Mouse (Mus musculus): ENCODE data around the gene Trim14. TPM values are rescaled to one million over a fixed set of nuclear protein-coding genes. Genes with fewer than 3 reads are reported as not detected.
A peak's percentile ranks its signal among the peaks of the same experiment; 100 is the strongest.

Trim14 gene
- polyA plus RNA-seq, 1 experiment from 2014 or later, result 14.8 TPM

- WGBS, result 28% methylated on average over 1 of the region's 1 CpGs
- peak overlapping the region; percentile 95 for H3K27ac ChIP-seq (ENCODE audit: low read length)
Observed at GRCm38 (mm10) chr4:46553864-46554263, 17.9 kb upstream of the Trim14 start.

DNA sequence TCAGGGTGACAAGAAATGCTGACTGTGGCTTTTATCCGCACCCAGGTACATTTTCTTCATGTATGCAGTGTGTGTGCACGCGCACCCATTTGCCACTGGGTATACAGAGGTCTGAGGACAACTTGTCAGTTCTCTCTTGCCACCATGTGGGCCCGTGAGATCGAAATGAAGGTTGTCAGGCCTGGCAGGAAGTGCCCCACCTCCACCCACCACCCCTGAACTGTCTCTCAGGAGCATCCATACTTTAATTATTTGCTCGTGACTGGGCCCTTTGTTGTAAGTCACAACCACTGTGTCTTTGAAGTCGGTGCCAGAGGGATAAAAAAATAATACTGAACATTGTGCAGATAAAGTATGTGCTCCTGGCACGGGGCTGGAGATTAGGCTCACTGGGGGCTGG, 14.5 kb upstream of the Trim14 start:
- H3K4me3 ChIP-seq (ENCODE audit: low read length), result no peak overlapping the region
- no peaks in the 10 kb centered on the region for H3K9me3 ChIP-seq (ENCODE audit: control insufficient read depth, low read length)
- H3K36me3 ChIP-seq (ENCODE audit: control insufficient read depth, insufficient read depth, low read length), result peaks cover 1% of the 10 kb centered on the region; the same call in 1 of the 2 replicates
- WGBS, result 70% methylated on average over 8 of the region's 8 CpGs
- 0 out of 2 replicates have a peak overlapping the region, but pooled peaks have one; percentile 10 for H3K9ac ChIP-seq (ENCODE audit: low read depth, low read length)
- H3K4me1 ChIP-seq (ENCODE audit: control insufficient read depth, insufficient read depth, low read length), result peaks cover 17% of the 10 kb centered on the region
- H3K27ac ChIP-seq (ENCODE audit: low read length), result no peak overlapping the region
- no peak overlapping the region for H3K4me2 ChIP-seq (ENCODE audit: low read depth, low read length)
- no peak for ATAC-seq
- H3K27me3 ChIP-seq (replicated peaks; ENCODE audit: control insufficient read depth, insufficient read depth, low read length), result no peaks in the 10 kb centered on the region

More at GRCm38 (mm10) chr4:46553864-46554263, 17.9 kb upstream of the Trim14 start:
- Histone ChIP-seq H3K36me3 (ENCODE audit: control insufficient read depth, insufficient read depth, low read length) (no peaks in the 10 kb centered on the region), H3K4me1 (ENCODE audit: control insufficient read depth, insufficient read depth, low read length) (peaks cover 29% of the 10 kb centered on the region), H3K27me3 (replicated peaks; ENCODE audit: control insufficient read depth, insufficient read depth, low read length) (no peaks in the 10 kb centered on the region), H3K9me3 (ENCODE audit: control insufficient read depth, low read length) (no peaks in the 10 kb centered on the region), H3K9ac (ENCODE audit: low read depth, low read length) (no peak overlapping the region), H3K4me2 (ENCODE audit: low read depth, low read length) (no peak overlapping the region), H3K4me3 (ENCODE audit: low read length) (no peak overlapping the region)
- ATAC-seq, result peak; percentile 68

DNA sequence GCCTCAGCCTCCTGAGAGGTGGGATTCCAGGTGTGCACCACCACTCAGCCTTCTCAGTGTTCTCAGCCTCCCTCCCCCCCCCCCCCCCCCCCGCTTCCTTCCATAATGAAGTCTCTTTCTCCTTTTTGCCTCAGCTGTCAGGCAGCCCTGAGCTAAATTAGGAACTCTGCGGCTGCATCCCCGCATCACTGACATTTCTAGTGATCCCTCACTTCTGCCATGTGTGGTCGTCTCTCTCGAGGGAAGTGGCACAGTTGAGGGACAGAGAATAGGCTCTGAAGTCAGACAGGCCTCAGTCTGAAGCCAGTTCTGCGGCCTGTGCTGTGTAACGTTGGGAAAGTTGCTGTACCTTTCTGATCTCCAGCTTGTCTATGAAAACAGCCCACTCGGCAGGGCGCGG, 14.0 kb upstream of the Trim14 start:
- Histone ChIP-seq H3K4me2 (ENCODE audit: low read depth, low read length) (no peak overlapping the region), H3K36me3 (ENCODE audit: control insufficient read depth, insufficient read depth, low read length) (peaks cover 4% of the 10 kb centered on the region; the same call in 1 of the 2 replicates), H3K27me3 (replicated peaks; ENCODE audit: control insufficient read depth, insufficient read depth, low read length) (no peaks in the 10 kb centered on the region), H3K9me3 (ENCODE audit: control insufficient read depth, low read length) (no peaks in the 10 kb centered on the region), H3K4me3 (ENCODE audit: low read length) (no peak overlapping the region), H3K9ac (ENCODE audit: low read depth, low read length) (0 out of 2 replicates have a peak overlapping the region, but pooled peaks have one; percentile 10), H3K27ac (ENCODE audit: low read length) (no peak overlapping the region), H3K4me1 (ENCODE audit: control insufficient read depth, insufficient read depth, low read length) (peaks cover 13% of the 10 kb centered on the region)
- ATAC-seq, result no peak
- WGBS, result 84% methylated on average over 10 of the region's 10 CpGs

GRCm38 (mm10) chr4:46546709-46547108, 10.8 kb upstream of the Trim14 start:
- Histone ChIP-seq H3K9me3 (ENCODE audit: control insufficient read depth, low read length) (no peaks in the 10 kb centered on the region), H3K36me3 (ENCODE audit: control insufficient read depth, insufficient read depth, low read length) (peaks cover 4% of the 10 kb centered on the region; the same call in 1 of the 2 replicates), H3K4me2 (ENCODE audit: low read depth, low read length) (no peak overlapping the region), H3K4me3 (ENCODE audit: low read length) (no peak overlapping the region), H3K27ac (ENCODE audit: low read length) (no peak overlapping the region), H3K27me3 (replicated peaks; ENCODE audit: control insufficient read depth, insufficient read depth, low read length) (no peaks in the 10 kb centered on the region), H3K9ac (ENCODE audit: low read depth, low read length) (no peak overlapping the region), H3K4me1 (ENCODE audit: control insufficient read depth, insufficient read depth, low read length) (0 out of 2 replicates have a peak, but pooled peaks cover 2% of the 10 kb centered on the region)
- 51% methylated on average over 6 of the region's 6 CpGs for WGBS
- ATAC-seq, result no peak

- Histone ChIP-seq H3K4me3 (ENCODE audit: low read length) (no peak overlapping the region), H3K27ac (ENCODE audit: low read length) (no peak overlapping the region), H3K9me3 (ENCODE audit: control insufficient read depth, low read length) (no peaks in the 10 kb centered on the region), H3K4me2 (ENCODE audit: low read depth, low read length) (no peak overlapping the region), H3K4me1 (ENCODE audit: control insufficient read depth, insufficient read depth, low read length) (0 out of 2 replicates have a peak, but pooled peaks cover 2% of the 10 kb centered on the region), H3K36me3 (ENCODE audit: control insufficient read depth, insufficient read depth, low read length) (peaks cover 4% of the 10 kb centered on the region; the same call in 1 of the 2 replicates), H3K27me3 (replicated peaks; ENCODE audit: control insufficient read depth, insufficient read depth, low read length) (no peaks in the 10 kb centered on the region), H3K9ac (ENCODE audit: low read depth, low read length) (no peak overlapping the region)
- 17% methylated on average over 9 of the region's 9 CpGs for WGBS
- ATAC-seq, result peak; percentile 80
Observed at GRCm38 (mm10) chr4:46545498-46545897, 9.6 kb upstream of the Trim14 start.

GRCm38 (mm10) chr4:46544313-46544712, 8.4 kb upstream of the Trim14 start:
- Histone ChIP-seq H3K4me1 (ENCODE audit: control insufficient read depth, insufficient read depth, low read length) (0 out of 2 replicates have a peak, but pooled peaks cover 2% of the 10 kb centered on the region), H3K9ac (ENCODE audit: low read depth, low read length) (no peak overlapping the region), H3K4me2 (ENCODE audit: low read depth, low read length) (no peak overlapping the region), H3K27ac (ENCODE audit: low read length) (no peak overlapping the region), H3K4me3 (ENCODE audit: low read length) (no peak overlapping the region), H3K36me3 (ENCODE audit: control insufficient read depth, insufficient read depth, low read length) (peaks cover 4% of the 10 kb centered on the region; the same call in 1 of the 2 replicates), H3K9me3 (ENCODE audit: control insufficient read depth, low read length) (no peaks in the 10 kb centered on the region), H3K27me3 (replicated peaks; ENCODE audit: control insufficient read depth, insufficient read depth, low read length) (no peaks in the 10 kb centered on the region)
- 23% methylated on average over 1 of the region's 1 CpGs for WGBS
- ATAC-seq, result no peak

DNA sequence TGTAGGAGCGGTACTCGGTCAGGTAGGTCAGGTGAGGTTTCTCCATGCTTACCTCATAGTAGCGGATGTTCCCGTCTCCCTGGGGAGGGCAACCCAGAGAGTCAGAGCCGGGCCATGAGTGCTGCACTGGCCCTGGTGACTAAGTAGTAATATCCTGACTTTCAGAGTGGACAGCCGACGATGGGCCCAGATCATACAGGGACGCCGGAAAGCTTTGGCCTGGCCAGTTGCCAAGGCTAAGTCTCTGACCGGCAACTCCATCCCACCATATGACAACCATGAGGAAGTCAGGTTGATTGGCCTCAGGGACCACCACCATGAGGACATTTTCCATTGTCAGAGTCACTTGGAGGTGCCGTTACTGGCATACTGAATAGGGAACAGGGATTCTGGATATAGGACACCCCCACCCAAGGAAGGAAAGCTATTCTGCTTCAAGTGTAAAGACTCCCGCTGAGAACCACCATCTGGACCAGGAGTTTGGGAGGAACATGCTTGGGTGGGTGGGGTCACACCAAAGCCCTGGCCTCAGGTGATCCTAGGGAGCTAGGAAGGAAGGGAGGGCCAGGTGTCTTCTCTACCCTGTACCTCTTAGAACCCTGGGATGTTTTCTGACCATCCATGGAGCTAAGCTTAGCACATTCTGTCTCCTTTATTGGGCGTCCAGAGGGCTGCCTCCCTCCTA, 7.6 kb upstream of the Trim14 start:
- Histone ChIP-seq H3K4me3 (ENCODE audit: low read length) (no peak overlapping the region), H3K36me3 (ENCODE audit: control insufficient read depth, insufficient read depth, low read length) (peaks cover 4% of the 10 kb centered on the region; the same call in 1 of the 2 replicates), H3K9ac (ENCODE audit: low read depth, low read length) (no peak overlapping the region), H3K9me3 (ENCODE audit: control insufficient read depth, low read length) (no peaks in the 10 kb centered on the region), H3K27ac (ENCODE audit: low read length) (no peak overlapping the region), H3K4me2 (ENCODE audit: low read depth, low read length) (no peak overlapping the region), H3K4me1 (ENCODE audit: control insufficient read depth, insufficient read depth, low read length) (no peaks in the 10 kb centered on the region), H3K27me3 (replicated peaks; ENCODE audit: control insufficient read depth, insufficient read depth, low read length) (no peaks in the 10 kb centered on the region)
- ATAC-seq, result no peak
- 89% methylated on average over 13 of the region's 13 CpGs for WGBS

DNA sequence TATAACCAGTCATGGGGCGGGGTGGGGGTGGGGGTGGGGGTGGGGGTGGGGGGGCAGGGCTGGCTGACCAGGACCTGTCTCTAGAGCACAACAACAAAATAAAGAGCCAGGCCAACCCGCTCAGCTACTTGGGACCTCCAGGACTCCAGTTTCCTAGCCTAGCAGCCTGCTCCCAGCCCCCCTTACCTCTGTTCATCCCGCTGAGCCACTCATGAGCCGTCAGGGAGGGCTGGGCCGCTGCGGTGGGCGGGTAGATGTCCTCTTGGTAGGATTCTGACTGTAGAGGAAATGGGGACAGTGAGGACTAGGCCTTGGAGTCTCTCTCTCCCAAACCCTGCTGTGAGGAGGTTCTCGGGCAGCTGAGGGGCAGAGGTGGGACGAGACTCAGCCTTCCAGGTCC, 5.8 kb upstream of the Trim14 start:
- no peak overlapping the region for H3K27ac ChIP-seq (ENCODE audit: low read length)
- 49% methylated on average over 9 of the region's 9 CpGs for WGBS
- H3K4me1 ChIP-seq (ENCODE audit: control insufficient read depth, insufficient read depth, low read length), result no peaks in the 10 kb centered on the region
- H3K4me2 ChIP-seq (ENCODE audit: low read depth, low read length), result no peak overlapping the region
- ATAC-seq, result no peak
- peaks cover 4% of the 10 kb centered on the region; the same call in 1 of the 2 replicates for H3K36me3 ChIP-seq (ENCODE audit: control insufficient read depth, insufficient read depth, low read length)
- H3K27me3 ChIP-seq (replicated peaks; ENCODE audit: control insufficient read depth, insufficient read depth, low read length), result 0 out of 2 replicates have a peak, but pooled peaks cover under 1% of the 10 kb centered on the region
- no peak overlapping the region for H3K9ac ChIP-seq (ENCODE audit: low read depth, low read length)
- H3K9me3 ChIP-seq (ENCODE audit: control insufficient read depth, low read length), result no peaks in the 10 kb centered on the region
- H3K4me3 ChIP-seq (ENCODE audit: low read length), result no peak overlapping the region

- Histone ChIP-seq H3K4me2 (ENCODE audit: low read depth, low read length) (no peak overlapping the region), H3K9me3 (ENCODE audit: control insufficient read depth, low read length) (no peaks in the 10 kb centered on the region), H3K4me1 (ENCODE audit: control insufficient read depth, insufficient read depth, low read length) (0 out of 2 replicates have a peak, but pooled peaks cover 2% of the 10 kb centered on the region), H3K27ac (ENCODE audit: low read length) (no peak overlapping the region), H3K36me3 (ENCODE audit: control insufficient read depth, insufficient read depth, low read length) (no peaks in the 10 kb centered on the region), H3K4me3 (ENCODE audit: low read length) (no peak overlapping the region), H3K9ac (ENCODE audit: low read depth, low read length) (no peak overlapping the region), H3K27me3 (replicated peaks; ENCODE audit: control insufficient read depth, insufficient read depth, low read length) (peaks cover 9% of the 10 kb centered on the region; the same call in 1 of the 2 replicates)
- no peak for ATAC-seq
- 60% methylated on average over 9 of the region's 9 CpGs for WGBS
Observed at GRCm38 (mm10) chr4:46539167-46539566, 3.2 kb upstream of the Trim14 start.
